Mouse (Mus musculus) erythroblast, embryonic 14.5 days (primary cell): Measurements from ENCODE around the gene Phldb1.

Experiments used
- GATA1 ChIP-seq: IDR thresholded peaks from 2 replicates; pipeline ENCODE4 v1.6.1; 2012; ENCODE audit warnings: low read length, inconsistent platforms, mixed read lengths
- TAL1 ChIP-seq: IDR thresholded peaks from 3 replicates; pipeline ENCODE4 v1.6.1; 2012; ENCODE audit warnings: low read length, inconsistent platforms, mixed read lengths

DNA sequence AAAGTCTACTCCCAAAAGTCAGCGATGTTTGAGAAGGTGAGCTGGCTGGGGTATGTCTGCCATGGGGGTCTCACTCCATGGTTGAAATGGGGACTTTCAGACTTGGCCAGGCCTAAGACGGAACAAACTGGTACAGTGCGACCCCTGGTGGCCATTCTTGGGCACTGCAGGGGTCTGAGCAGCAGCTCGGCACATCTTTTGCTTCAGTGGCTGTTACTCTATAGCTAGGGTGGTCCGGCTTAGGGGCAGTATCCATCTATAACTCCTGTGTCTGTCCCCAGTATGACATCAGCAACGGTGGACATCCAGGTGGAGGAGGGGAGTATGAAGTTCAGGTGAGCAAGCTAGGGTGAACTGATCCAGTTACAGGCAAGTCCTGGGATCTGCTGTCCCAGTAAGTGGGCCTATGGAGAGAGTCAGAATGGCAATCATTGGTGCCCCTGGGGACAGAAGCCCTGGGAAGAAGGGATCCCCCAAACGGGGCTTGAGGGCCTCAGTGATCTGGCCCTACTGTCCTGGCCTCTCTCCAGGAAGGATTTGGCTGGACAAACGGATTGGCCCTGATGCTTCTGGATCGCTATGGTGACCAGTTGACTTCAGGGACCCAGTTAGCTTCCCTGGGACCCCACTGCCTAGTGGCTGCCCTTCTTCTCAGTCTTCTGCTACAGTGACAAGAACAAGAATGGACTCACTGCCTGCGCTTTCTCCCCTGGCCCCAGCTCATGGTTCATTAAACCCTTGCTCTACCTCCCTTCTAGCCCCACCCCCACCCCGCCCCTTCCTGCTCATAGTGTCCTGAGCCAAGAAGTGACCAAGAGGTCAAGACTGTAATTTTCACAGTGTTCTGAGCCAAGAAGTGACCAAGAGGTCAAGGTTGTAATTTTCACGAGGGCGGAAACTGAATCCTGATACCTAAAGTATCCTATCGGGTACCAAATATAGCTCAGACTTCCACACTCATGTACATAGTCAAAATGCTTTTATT lies 49.4 kb downstream of the Phldb1 start:
- no peak for TF ChIP-seq GATA1
- TF ChIP-seq TAL1 = no peak
